Mouse (Mus musculus): ENCODE data around the gene Arid5b.

DNA sequence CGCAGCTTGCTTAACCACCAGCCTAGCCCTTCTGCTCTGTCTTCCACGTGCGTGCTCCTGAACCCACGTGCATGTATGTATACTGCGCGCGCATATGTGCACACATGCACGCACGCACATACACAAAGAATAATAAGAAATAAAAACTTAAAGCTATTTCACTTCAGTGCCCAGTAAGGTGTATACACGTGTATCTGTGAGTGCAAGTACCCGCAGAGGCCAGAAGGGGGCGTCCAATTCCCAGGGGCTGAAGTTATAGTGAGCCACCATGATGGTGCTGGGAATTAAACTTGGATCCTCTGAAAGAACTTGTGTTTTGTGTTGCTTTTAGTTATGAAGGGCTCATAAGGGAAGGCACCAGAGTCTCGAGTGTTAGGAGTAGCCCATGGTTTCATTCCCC is 227.7 kb downstream of the Arid5b start:
- TF ChIP-seq POLR2A (IDR thresholded peaks at IDR 0.05; ENCODE audit: control insufficient read depth, extremely low read depth, insufficient read depth, low read length, poor library complexity): no peak
- TF ChIP-seq CTCF (IDR thresholded peaks at IDR 0.05; ENCODE audit: borderline replicate concordance, control insufficient read depth, extremely low read depth, insufficient read depth, low read length, poor library complexity): 0 out of 2 replicates have a peak, but pooled peaks have one; percentile 13
